Mouse (Mus musculus) forebrain, embryonic 16.5 days (tissue): ENCODE measurements around the gene C530008M17Rik. TPM values are rescaled to one million over a fixed set of nuclear protein-coding genes. Genes with fewer than 3 reads are reported as not detected.

ENCODE experiments used
- ATAC-seq: fragments of 200-750 bp; cut with Nextera tagmentation; 2 replicates; pipeline ENCODE4 v1.8.0; 2017; ENCODE audit warnings: mild to moderate bottlenecking, moderate library complexity
- H3K27ac ChIP-seq: fragments of 300-500 bp; sonication (generic); 2 replicates; pipeline ENCODE4 v1.5.1; 2014; ENCODE audit warnings: low read length, control low read depth
- H3K27me3 ChIP-seq: fragments of 300-500 bp; sonication (generic); replicated peaks from 2 replicates; pipeline ENCODE4 v1.6.1; 2014; ENCODE audit warnings: low read length; ENCODE audit not compliant: control insufficient read depth, insufficient read depth
- H3K36me3 ChIP-seq: fragments of 300-500 bp; sonication (generic); 2 replicates; pipeline ENCODE4 v1.6.1; 2014; ENCODE audit not compliant: control insufficient read depth, insufficient read depth
- H3K4me1 ChIP-seq: fragments of 300-500 bp; sonication (generic); replicated peaks from 2 replicates; pipeline ENCODE4 v1.6.1; 2014; ENCODE audit warnings: low read length; ENCODE audit not compliant: control insufficient read depth, insufficient read depth
- H3K4me2 ChIP-seq: fragments of 300-500 bp; sonication (generic); 2 replicates; pipeline ENCODE4 v1.6.1; 2014; ENCODE audit warnings: mild to moderate bottlenecking, low read length, control low read depth
- H3K4me3 ChIP-seq: fragments of 300-500 bp; sonication (generic); replicated peaks from 2 replicates; pipeline ENCODE4 v1.5.1; 2014; ENCODE audit warnings: mild to moderate bottlenecking, low read length, control low read depth
- H3K9ac ChIP-seq: fragments of 300-500 bp; sonication (generic); replicated peaks from 2 replicates; pipeline ENCODE4 v1.6.1; 2014; ENCODE audit warnings: low read depth, low read length, control low read depth
- H3K9me3 ChIP-seq: fragments of 300-500 bp; sonication (generic); 2 replicates; pipeline ENCODE4 v1.6.1; 2016; ENCODE audit warnings: low read length; ENCODE audit not compliant: control insufficient read depth
- WGBS: fragments of 180-500 bp; shearing (Covaris S2); extraction: QIAGEN DNeasy Blood & Tissue Kit; methylation state at CpG from one replicate; pipeline ENCODE4 v1.1.7; 2014; 5-methylcytosine and 5-hydroxymethylcytosine counted together
- polyA plus RNA-seq: library from polyadenylated mRNA; unstranded; fragments of >200 nt; fragmentation: Nextera tagmentation; extraction: Ambion mirVana; gene quantifications from 2 replicates; pipeline ENCODE4 v1.2.1, GENCODE M21; 2015

The C530008M17Rik gene
- 74.6 and 77.0 TPM in 2 replicates for polyA plus RNA-seq

GRCm38 (mm10) chr5:76656212-76656611 is at the start of gene C530008M17Rik:
Gene C530008M17Rik, plus strand, starts transcription at chr5:76656512.
- H3K9ac ChIP-seq: peak within 1 kb of the TSS; percentile 100
- no peaks in the 10 kb centered on the region for H3K27me3 ChIP-seq
- H3K36me3 ChIP-seq: no peaks in the 10 kb centered on the region
- H3K4me1 ChIP-seq: peaks cover 18% of the 10 kb centered on the region
- 63% methylated on average over 2 of the region's 2 CpGs for WGBS
- peak within 1 kb of the TSS; percentile 99 for H3K27ac ChIP-seq
- H3K4me3 ChIP-seq: peak within 1 kb of the TSS; percentile 98
- peak within 1 kb of the TSS; percentile 75 for H3K4me2 ChIP-seq
- ATAC-seq: no peak
- H3K9me3 ChIP-seq: no peaks in the 10 kb centered on the region

- H3K27ac ChIP-seq: no peak overlapping the region
- ATAC-seq: no peak
- 97% methylated on average over 8 of the region's 8 CpGs for WGBS
- H3K4me2 ChIP-seq: no peak overlapping the region
- no peaks in the 10 kb centered on the region for H3K27me3 ChIP-seq
- no peak overlapping the region for H3K9ac ChIP-seq
- H3K4me3 ChIP-seq: no peak overlapping the region
- H3K36me3 ChIP-seq: peaks cover 11% of the 10 kb centered on the region; the same call in 1 of the 2 replicates
- H3K9me3 ChIP-seq: no peaks in the 10 kb centered on the region
- H3K4me1 ChIP-seq: no peaks in the 10 kb centered on the region
These were observed 46.5 kb upstream of the C530008M17Rik start for GRCm38 (mm10) chr5:76609702-76610370.

GRCm38 (mm10) chr5:76612867-76613499 is 43.3 kb upstream of the C530008M17Rik start:
- H3K4me3 ChIP-seq: no peak overlapping the region
- no peak overlapping the region for H3K9ac ChIP-seq
- 91% methylated on average over 6 of the region's 6 CpGs for WGBS
- ATAC-seq: no peak
- no peaks in the 10 kb centered on the region for H3K27me3 ChIP-seq
- H3K27ac ChIP-seq: no peak overlapping the region
- no peaks in the 10 kb centered on the region for H3K9me3 ChIP-seq
- H3K36me3 ChIP-seq: peaks cover 13% of the 10 kb centered on the region; the same call in 1 of the 2 replicates
- no peak overlapping the region for H3K4me2 ChIP-seq
- no peaks in the 10 kb centered on the region for H3K4me1 ChIP-seq

- WGBS: 88% methylated on average over 8 of the region's 8 CpGs
- peak; percentile 36; the same call in 1 of the 2 replicates for ATAC-seq
These were observed 41.0 kb upstream of the C530008M17Rik start for GRCm38 (mm10) chr5:76615276-76615675.

GRCm38 (mm10) chr5:76616196-76616747 is 40.0 kb upstream of the C530008M17Rik start:
- no peak for ATAC-seq
- H3K4me1 ChIP-seq: no peaks in the 10 kb centered on the region
- peaks cover 16% of the 10 kb centered on the region for H3K36me3 ChIP-seq
- H3K4me3 ChIP-seq: no peak overlapping the region
- H3K9me3 ChIP-seq: no peaks in the 10 kb centered on the region
- H3K9ac ChIP-seq: no peak overlapping the region
- no peaks in the 10 kb centered on the region for H3K27me3 ChIP-seq
- 74% methylated on average over 2 of the region's 2 CpGs for WGBS
- no peak overlapping the region for H3K27ac ChIP-seq
- no peak overlapping the region for H3K4me2 ChIP-seq

More at GRCm38 (mm10) chr5:76615276-76615675, 41.0 kb upstream of the C530008M17Rik start:
- H3K27me3 ChIP-seq: no peaks in the 10 kb centered on the region
- no peak overlapping the region for H3K27ac ChIP-seq
- no peak overlapping the region for H3K4me3 ChIP-seq
- peaks cover 20% of the 10 kb centered on the region; the same call in 1 of the 2 replicates for H3K36me3 ChIP-seq
- no peaks in the 10 kb centered on the region for H3K4me1 ChIP-seq
- H3K9me3 ChIP-seq: no peaks in the 10 kb centered on the region
- H3K9ac ChIP-seq: no peak overlapping the region
- H3K4me2 ChIP-seq: no peak overlapping the region

- peaks cover 19% of the 10 kb centered on the region for H3K36me3 ChIP-seq
- WGBS: 76% methylated on average over 7 of the region's 7 CpGs
- no peak overlapping the region for H3K4me2 ChIP-seq
- H3K4me1 ChIP-seq: no peaks in the 10 kb centered on the region
- H3K4me3 ChIP-seq: no peak overlapping the region
- no peak for ATAC-seq
- H3K9me3 ChIP-seq: no peaks in the 10 kb centered on the region
- no peaks in the 10 kb centered on the region for H3K27me3 ChIP-seq
- no peak overlapping the region for H3K9ac ChIP-seq
- no peak overlapping the region for H3K27ac ChIP-seq
These were observed 37.6 kb upstream of the C530008M17Rik start for GRCm38 (mm10) chr5:76618750-76619149.

- Histone ChIP-seq H3K4me1 (no peaks in the 10 kb centered on the region), H3K4me3 (no peak overlapping the region), H3K27me3 (no peaks in the 10 kb centered on the region), H3K9ac (no peak overlapping the region), H3K9me3 (no peaks in the 10 kb centered on the region), H3K36me3 (peaks cover 13% of the 10 kb centered on the region), H3K4me2 (no peak overlapping the region), H3K27ac (no peak overlapping the region)
- 97% methylated on average over 9 of the region's 9 CpGs for WGBS
- ATAC-seq: no peak
These were observed 32.6 kb upstream of the C530008M17Rik start for GRCm38 (mm10) chr5:76623759-76624158.

- Histone ChIP-seq H3K27ac (no peak overlapping the region), H3K9ac (no peak overlapping the region), H3K9me3 (no peaks in the 10 kb centered on the region), H3K36me3 (0 out of 2 replicates have a peak, but pooled peaks cover 1% of the 10 kb centered on the region), H3K4me3 (no peak overlapping the region), H3K4me1 (no peaks in the 10 kb centered on the region), H3K4me2 (no peak overlapping the region), H3K27me3 (no peaks in the 10 kb centered on the region)
- no peak for ATAC-seq
- WGBS: 93% methylated on average over 1 of the region's 1 CpGs
These were observed 28.5 kb upstream of the C530008M17Rik start for GRCm38 (mm10) chr5:76627770-76628169.

GRCm38 (mm10) chr5:76634012-76634411 is 22.3 kb upstream of the C530008M17Rik start:
- no peak for ATAC-seq
- H3K36me3 ChIP-seq: peaks cover 13% of the 10 kb centered on the region
- H3K27me3 ChIP-seq: no peaks in the 10 kb centered on the region

More at GRCm38 (mm10) chr5:76634012-76634411, 22.3 kb upstream of the C530008M17Rik start:
- 77% methylated on average over 10 of the region's 10 CpGs for WGBS
- no peak overlapping the region for H3K27ac ChIP-seq
- H3K9ac ChIP-seq: no peak overlapping the region
- no peaks in the 10 kb centered on the region for H3K9me3 ChIP-seq
- no peak overlapping the region for H3K4me2 ChIP-seq
- H3K4me3 ChIP-seq: no peak overlapping the region
- no peaks in the 10 kb centered on the region for H3K4me1 ChIP-seq
